ENCODE assay signal across 14 mouse cellular contexts in the genomic region with DNA sequence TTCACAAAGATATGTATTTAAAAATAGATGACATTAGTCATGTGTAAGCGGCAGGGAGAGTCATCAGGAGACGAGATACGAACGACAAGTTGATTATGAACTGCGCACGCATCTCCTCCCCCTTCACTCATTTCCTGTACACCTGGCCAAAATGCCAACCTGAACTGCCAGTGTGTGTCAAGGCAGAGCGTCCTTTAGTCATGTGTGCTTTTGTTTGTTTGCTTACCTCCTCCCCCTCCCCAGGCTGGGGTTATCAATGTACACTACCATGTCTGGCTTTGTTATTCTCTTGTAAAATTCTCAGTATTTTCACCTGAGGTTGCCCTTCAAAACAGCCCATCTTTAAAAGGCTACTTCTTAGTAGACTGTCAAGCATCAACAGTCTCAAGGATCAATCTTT. TPM values are rescaled to one million over a fixed set of nuclear protein-coding genes. Genes with fewer than 3 reads are reported as not detected.
DNase-seq lines count a peak whose midpoint lies in the region; ATAC-seq and TF ChIP-seq lines count a peak whose summit lies in the region.
"Had no signal": no experiment of that assay in that cellular context is flagged by ENCODE, and none has a peak within 500 bp of the region (broad histone marks: within the 10 kb centered on the region; RNA-seq: fewer than 3 reads in every experiment).

No protein-coding gene starts in this region.

- H3K27me3 ChIP-seq in testis, adult 2 months (ENCODE audit: control insufficient read depth, insufficient read depth, low read length) = no peaks in the 10 kb centered on the region
- H3K27me3 ChIP-seq: CH12.LX; embryonic facial prominence, embryonic 12.5 days; forebrain, embryonic 13.5 days; forebrain, embryonic 15.5 days; Patski had no signal

- peak; percentile 20 for DNase-seq in CD4-positive, CD25-positive, alpha-beta regulatory T cell, adult 2 months (ENCODE audit: low read depth, low spot score)
- peak; percentile 64 for DNase-seq in heart, adult 11 months
- DNase-seq in heart, postnatal 14 days = no peak
- no peak for DNase-seq in left cerebral cortex, adult 2 months (ENCODE audit: extremely low spot score in 1 of 2, low spot score in 2 of 2)
- DNase-seq in left cerebral cortex, adult 18-20 months (ENCODE audit: low spot score in 2 of 2) = no peak
- DNase-seq in testis, postnatal 10 days (ENCODE audit: low spot score) = no peak

- intact Hi-C loops in heart, postnatal 14 days (cut with DNase I) = no loop called here
- intact Hi-C loops in left cerebral cortex, adult 2 months (cut with DNase I) = loop anchor here (5.0 kb wide), 2 partner anchors 37 to 167 kb away; partner anchors contain the start of gene Vps33a

- H3K4me3 ChIP-seq in left cerebral cortex, adult 2 months = no peak overlapping the region
- H3K4me3 ChIP-seq in testis, adult 2 months (ENCODE audit: control insufficient read depth, low read depth, low read length) = peak overlapping the region; percentile 13; the same call in 1 of the 2 replicates
- H3K4me3 ChIP-seq: embryonic facial prominence, embryonic 10.5 days; embryonic facial prominence, embryonic 12.5 days; forebrain, embryonic 13.5 days; forebrain, embryonic 15.5 days had no signal

- no peaks in the 10 kb centered on the region; the same call in 1 of the 2 replicates for H3K36me3 ChIP-seq in testis, adult 2 months (ENCODE audit: control insufficient read depth, insufficient read depth, low read length)

- no peak for ATAC-seq in CD4-positive, CD25-positive, alpha-beta regulatory T cell, adult 4 months
- ATAC-seq: forebrain, embryonic 15.5 days had no signal

- TF ChIP-seq CTCF in left cerebral cortex, adult 2 months (IDR thresholded peaks at IDR 0.05) = no peak
- TF ChIP-seq CTCF in testis, adult 2 months (IDR thresholded peaks at IDR 0.05; ENCODE audit: control insufficient read depth, insufficient read depth, insufficient replicate concordance, low read depth, low read length) = no peak

- H3K27ac ChIP-seq in left cerebral cortex, adult 2 months = peak overlapping the region; percentile 42
- H3K27ac ChIP-seq in testis, adult 2 months (ENCODE audit: control insufficient read depth, insufficient read depth, low read depth, low read length) = no peak overlapping the region
- H3K27ac ChIP-seq: embryonic facial prominence, embryonic 10.5 days; embryonic facial prominence, embryonic 12.5 days; forebrain, embryonic 13.5 days; forebrain, embryonic 15.5 days had no signal

- no peaks in the 10 kb centered on the region; the same call in 1 of the 2 replicates for H3K4me1 ChIP-seq in testis, adult 2 months (ENCODE audit: control insufficient read depth, insufficient read depth, low read length)
- H3K4me1 ChIP-seq: embryonic facial prominence, embryonic 10.5 days; embryonic facial prominence, embryonic 12.5 days; forebrain, embryonic 13.5 days; forebrain, embryonic 15.5 days had no signal

- TF ChIP-seq POLR2A in testis, adult 2 months (IDR thresholded peaks at IDR 0.05; ENCODE audit: control insufficient read depth, low read depth, low read length) = no peak

RNA-seq across cellular contexts. Expression of gene Vps33a, which starts 36.6 kb away (rescaled TPM):
- polyA plus RNA-seq in CD4-positive, CD25-positive, alpha-beta regulatory T cell, adult 4 months (2017; shearing (Covaris generic)) = 10 to 100 TPM; 38.3 to 53.6 TPM
- total RNA-seq in heart, postnatal 14 days (2021) = 10 to 100 TPM; 31.8 to 32.9 TPM
- 100 to 1,000 TPM in 1 of 2 experiments, 10 to 100 TPM in 1; 87.3 to 105 TPM for total RNA-seq in left cerebral cortex, adult 2 months (2021)
- 100 to 1,000 TPM in 1 of 2 experiments, 10 to 100 TPM in 1; 99.5 to 101 TPM for total RNA-seq in left cerebral cortex, adult 18-20 months (2021)
- polyA plus RNA-seq in testis, adult 2 months (2012; rRNA removed) = 5.3 and 5.8 TPM in 2 replicates

Comparison
In these comparisons a context has a peak if more than half of its experiments do, and no peak if none do; other contexts are left out.
1. DNase-seq: peak in CD4-positive, CD25-positive, alpha-beta regulatory T cell, adult 2 months (single experiment) and heart, adult 11 months (single experiment); none in heart, postnatal 14 days (0 of 2), left cerebral cortex, adult 2 months (0 of 2), left cerebral cortex, adult 18-20 months (0 of 2) and testis, postnatal 10 days (single experiment).